Mouse (Mus musculus) limb, embryonic 14.5 days (tissue): Measurements from ENCODE around the gene Pard3b. TPM values are rescaled to one million over a fixed set of nuclear protein-coding genes. Genes with fewer than 3 reads are reported as not detected.

Experiments used
- ATAC-seq: fragments of 200-750 bp; cut with Nextera tagmentation; 2 replicates; pipeline ENCODE4 v1.8.0; 2017; ENCODE audit warnings: low read depth, moderate number of reproducible peaks, moderate TSS enrichment; ENCODE audit not compliant: low FRiP score
- DNase-seq: peaks from one replicate; pipeline ENCODE4 v3.0.0-alpha.2; 2015; ENCODE audit warnings: low spot score
- H3K27ac ChIP-seq: fragments of 300-500 bp; sonication (generic); replicated peaks from 2 replicates; pipeline ENCODE4 v1.5.1; 2014; ENCODE audit warnings: low read depth, mild to moderate bottlenecking, low read length, moderate library complexity, mixed read lengths
- H3K27me3 ChIP-seq: fragments of 300-500 bp; sonication (generic); 2 replicates; pipeline ENCODE4 v1.6.1; 2014; ENCODE audit warnings: low read length, mixed read lengths; ENCODE audit not compliant: control insufficient read depth, insufficient read depth
- H3K36me3 ChIP-seq: fragments of 300-500 bp; sonication (generic); 2 replicates; pipeline ENCODE4 v1.6.1; 2014; ENCODE audit warnings: mild to moderate bottlenecking, low read length, moderate library complexity, mixed read lengths; ENCODE audit not compliant: control insufficient read depth, insufficient read depth
- H3K4me1 ChIP-seq: fragments of 300-500 bp; sonication (generic); 2 replicates; pipeline ENCODE4 v1.6.1; 2014; ENCODE audit warnings: antibody characterized with exemption, low read length, mixed read lengths; ENCODE audit not compliant: control insufficient read depth, insufficient read depth
- H3K4me2 ChIP-seq: fragments of 300-500 bp; sonication (generic); replicated peaks from 2 replicates; pipeline ENCODE4 v1.6.1; 2014; ENCODE audit warnings: low read depth, mild to moderate bottlenecking, low read length, moderate library complexity; ENCODE audit not compliant: severe bottlenecking
- H3K4me3 ChIP-seq: fragments of 300-500 bp; sonication (generic); replicated peaks from 2 replicates; pipeline ENCODE4 v1.5.1; 2014; ENCODE audit warnings: low read length
- H3K9ac ChIP-seq: fragments of 300-500 bp; sonication (generic); 2 replicates; pipeline ENCODE4 v1.6.1; 2014; ENCODE audit warnings: mild to moderate bottlenecking, low read depth, low read length, moderate library complexity; ENCODE audit not compliant: severe bottlenecking
- H3K9me3 ChIP-seq: fragments of 300-500 bp; sonication (generic); 2 replicates; pipeline ENCODE4 v1.6.1; 2016; ENCODE audit warnings: low read length; ENCODE audit not compliant: control insufficient read depth
- POLR2A ChIP-seq: fragments of 200-500 bp; IDR thresholded peaks from 2 replicates; pipeline ENCODE4 v1.8.0; 2012; ENCODE audit warnings: inconsistent platforms, mild to moderate bottlenecking, moderate library complexity, borderline replicate concordance; ENCODE audit not compliant: insufficient read depth, insufficient read length; ENCODE audit errors: extremely low read depth
- WGBS: fragments of 180-500 bp; shearing (Covaris S2); extraction: QIAGEN DNeasy Blood & Tissue Kit; methylation state at CpG from one replicate; pipeline ENCODE4 v1.1.7; 2014; 5-methylcytosine and 5-hydroxymethylcytosine counted together
- polyA plus RNA-seq, 2 experiments: library from polyadenylated mRNA; depleted of rRNA in 1 of 2; stranded (reverse) in 1 of 2; unstranded in 1 of 2; fragments of >200 nt; fragmentation: Nextera tagmentation in 1 of 2; extraction: Ambion mirVana in 1 of 2; gene quantifications; 2 replicates each; pipeline versions ENCODE4 v1.2.1 to v1.2.3; 2012 to 2014

The Pard3b gene
- polyA plus RNA-seq, 2 experiments: 5.3 to 21.0 TPM

DNA sequence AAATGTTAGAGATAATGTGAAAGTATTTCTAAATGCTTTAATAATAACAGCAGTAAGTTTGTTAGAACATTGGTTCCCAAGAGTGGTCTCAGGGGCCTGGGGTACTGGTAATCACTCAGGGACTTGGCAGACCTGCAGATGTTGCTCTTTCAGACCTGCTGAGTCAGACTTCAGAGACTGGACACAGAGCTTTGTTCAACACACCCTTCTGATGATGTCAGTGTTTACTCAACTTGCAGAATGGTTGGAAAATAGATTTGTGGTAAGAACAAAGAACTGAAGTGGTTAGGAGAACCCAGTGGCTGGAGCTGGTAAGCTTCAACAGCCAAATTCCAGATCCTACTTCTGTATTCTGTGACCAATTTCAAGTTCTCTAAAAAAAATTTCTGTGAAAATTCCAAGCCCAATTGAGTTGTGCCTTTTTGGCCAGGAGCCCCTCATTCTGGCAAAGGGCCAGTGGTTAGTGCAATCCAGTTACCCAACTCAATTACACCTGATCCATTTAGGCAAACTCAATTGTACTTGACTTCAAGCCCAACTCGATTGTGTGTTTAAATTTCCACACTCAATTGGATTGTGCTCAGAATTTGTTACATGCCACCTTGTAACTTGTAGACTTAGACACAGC, 536.5 kb downstream of the Pard3b start:
- Histone ChIP-seq H3K27me3 (no peaks in the 10 kb centered on the region), H3K27ac (no peak overlapping the region), H3K4me2 (no peak overlapping the region), H3K4me1 (no peaks in the 10 kb centered on the region), H3K36me3 (no peaks in the 10 kb centered on the region), H3K4me3 (no peak overlapping the region), H3K9ac (no peak overlapping the region), H3K9me3 (no peaks in the 10 kb centered on the region)
- DNase-seq (no peak), ATAC-seq (no peak)
- TF ChIP-seq POLR2A: no peak
- 58% methylated on average over 1 of the region's 1 CpGs for WGBS

DNA sequence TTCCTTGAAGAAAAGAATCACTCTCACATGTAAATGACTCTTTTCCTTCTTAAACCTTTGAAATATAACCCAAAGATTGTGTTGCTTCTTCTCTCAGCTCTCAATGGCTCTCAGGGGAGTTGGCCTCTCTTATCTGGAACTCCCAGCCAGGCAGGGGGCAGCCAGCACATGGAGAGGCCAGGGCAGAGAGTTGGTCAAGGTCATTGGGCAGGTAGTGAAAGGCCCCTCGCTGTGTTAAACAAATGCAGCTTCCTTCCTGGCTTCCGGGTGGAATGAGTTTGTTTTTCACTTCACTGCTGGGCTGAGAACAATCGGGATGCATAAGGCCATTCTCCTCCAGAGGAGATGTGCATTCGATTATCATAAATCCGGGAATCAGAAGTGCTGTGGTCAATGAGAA, 543.0 kb downstream of the Pard3b start:
- DNase-seq: no peak
- no peak for TF ChIP-seq POLR2A
- H3K4me3 ChIP-seq: no peak overlapping the region
- H3K36me3 ChIP-seq: no peaks in the 10 kb centered on the region
- ATAC-seq: no peak
- no peak overlapping the region for H3K4me2 ChIP-seq
- no peaks in the 10 kb centered on the region for H3K27me3 ChIP-seq
- no peak overlapping the region for H3K9ac ChIP-seq
- H3K4me1 ChIP-seq: no peaks in the 10 kb centered on the region
- H3K9me3 ChIP-seq: no peaks in the 10 kb centered on the region
- no peak overlapping the region for H3K27ac ChIP-seq
- WGBS: 21% methylated on average over 5 of the region's 5 CpGs

DNA sequence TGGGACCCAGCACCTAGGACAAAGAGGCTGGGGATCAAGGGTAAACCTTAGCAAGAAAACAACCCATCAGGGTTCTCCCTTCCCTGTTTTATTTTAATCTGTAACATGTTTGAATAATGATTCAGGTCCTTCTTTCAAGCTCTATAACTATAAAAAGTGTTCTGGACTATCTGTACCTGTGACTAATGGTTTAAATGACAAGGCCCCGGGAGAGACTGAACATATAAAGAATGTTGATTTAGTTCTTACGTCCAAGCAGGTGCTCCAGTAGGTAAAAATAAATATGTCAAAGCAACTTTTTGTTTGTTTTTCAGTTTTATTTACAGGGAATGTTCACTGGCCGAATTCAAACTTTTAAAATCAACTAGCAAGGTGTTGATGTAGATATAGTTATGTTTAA, 544.0 kb downstream of the Pard3b start:
- Histone ChIP-seq H3K4me2 (no peak overlapping the region), H3K9ac (no peak overlapping the region), H3K27me3 (no peaks in the 10 kb centered on the region), H3K36me3 (no peaks in the 10 kb centered on the region), H3K4me3 (no peak overlapping the region), H3K27ac (no peak overlapping the region), H3K4me1 (no peaks in the 10 kb centered on the region), H3K9me3 (no peaks in the 10 kb centered on the region)
- ATAC-seq (no peak), DNase-seq (no peak)
- TF ChIP-seq POLR2A: no peak
- 69% methylated on average over 3 of the region's 3 CpGs for WGBS

GRCm38 (mm10) chr1:62190786-62191185, 552.2 kb downstream of the Pard3b start:
- Histone ChIP-seq H3K4me2 (no peak overlapping the region), H3K9me3 (no peaks in the 10 kb centered on the region), H3K36me3 (no peaks in the 10 kb centered on the region), H3K4me3 (no peak overlapping the region), H3K9ac (no peak overlapping the region), H3K4me1 (0 out of 2 replicates have a peak, but pooled peaks cover 2% of the 10 kb centered on the region), H3K27me3 (no peaks in the 10 kb centered on the region), H3K27ac (no peak overlapping the region)
- no peak for TF ChIP-seq POLR2A
- no peak for DNase-seq
- WGBS: 31% methylated on average over 1 of the region's 1 CpGs
- no peak for ATAC-seq

DNA sequence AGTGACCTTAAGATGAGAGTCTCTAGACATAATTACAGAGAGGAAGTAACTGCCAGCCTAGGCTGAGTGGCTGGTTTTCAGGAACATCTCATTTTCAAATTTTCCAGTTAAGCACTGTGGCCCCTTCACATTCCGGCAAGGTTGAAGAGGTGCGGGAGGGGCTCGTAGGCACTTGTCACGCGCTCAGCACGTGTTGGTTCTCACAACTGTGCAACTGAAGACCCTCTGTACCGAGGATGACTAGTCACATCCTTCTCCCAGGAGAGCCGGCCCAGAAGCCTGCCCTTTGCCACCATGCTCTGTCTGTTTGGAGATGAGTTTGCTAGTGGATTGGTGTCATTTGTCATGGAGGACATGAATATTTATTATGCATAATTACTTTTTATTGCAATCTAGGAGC, 558.9 kb downstream of the Pard3b start:
- Histone ChIP-seq H3K27ac (no peak overlapping the region), H3K4me1 (no peaks in the 10 kb centered on the region), H3K4me3 (no peak overlapping the region), H3K9me3 (no peaks in the 10 kb centered on the region), H3K4me2 (no peak overlapping the region), H3K36me3 (no peaks in the 10 kb centered on the region), H3K9ac (no peak overlapping the region), H3K27me3 (no peaks in the 10 kb centered on the region)
- TF ChIP-seq POLR2A: no peak
- 66% methylated on average over 8 of the region's 8 CpGs for WGBS
- DNase-seq (no peak), ATAC-seq (no peak)

GRCm38 (mm10) chr1:62200919-62201318, 562.3 kb downstream of the Pard3b start:
- ATAC-seq: no peak

More at GRCm38 (mm10) chr1:62200919-62201318, 562.3 kb downstream of the Pard3b start:
- no peak overlapping the region for H3K27ac ChIP-seq
- no peak overlapping the region for H3K9ac ChIP-seq
- no peaks in the 10 kb centered on the region for H3K27me3 ChIP-seq
- H3K4me1 ChIP-seq: no peaks in the 10 kb centered on the region
- WGBS: 66% methylated on average over 1 of the region's 1 CpGs
- no peak for DNase-seq
- no peaks in the 10 kb centered on the region for H3K9me3 ChIP-seq
- TF ChIP-seq POLR2A: no peak
- H3K36me3 ChIP-seq: no peaks in the 10 kb centered on the region
- H3K4me3 ChIP-seq: no peak overlapping the region
- no peak overlapping the region for H3K4me2 ChIP-seq
